Mouse (Mus musculus) liver, embryonic 16.5 days (tissue): ENCODE measurements at regions not wholly inside any gene's neighbourhood (a gene's known extent, or its start where the extent isn't known, plus 50 kb on each side); places are given as distances from the start of the nearest gene placed in this dataset.

Experiments used
- ATAC-seq: fragments of 200-750 bp; cut with Nextera tagmentation; 2 replicates; pipeline ENCODE4 v1.8.0; 2017; ENCODE audit warnings: low read depth, mild to moderate bottlenecking, moderate number of reproducible peaks, moderate library complexity
- H3K27ac ChIP-seq: fragments of 300-500 bp; sonication (generic); 2 replicates; pipeline ENCODE4 v1.5.1; 2014; ENCODE audit warnings: mild to moderate bottlenecking, low read length
- H3K27me3 ChIP-seq: fragments of 300-500 bp; sonication (generic); 2 replicates; pipeline ENCODE4 v1.6.1; 2014; ENCODE audit warnings: low read depth, low read length, mixed read lengths; ENCODE audit not compliant: control insufficient read depth, insufficient read depth
- H3K36me3 ChIP-seq: fragments of 300-500 bp; sonication (generic); 2 replicates; pipeline ENCODE4 v1.6.1; 2014; ENCODE audit warnings: mild to moderate bottlenecking; ENCODE audit not compliant: control insufficient read depth, insufficient read depth
- H3K4me1 ChIP-seq: fragments of 300-500 bp; sonication (generic); 2 replicates; pipeline ENCODE4 v1.6.1; 2014; ENCODE audit warnings: low read depth, low read length, mixed read lengths; ENCODE audit not compliant: control insufficient read depth
- H3K4me2 ChIP-seq: fragments of 300-500 bp; sonication (generic); 2 replicates; pipeline ENCODE4 v1.6.1; 2014; ENCODE audit warnings: low read depth, low read length, mixed read lengths
- H3K4me3 ChIP-seq: fragments of 300-500 bp; sonication (generic); 2 replicates; pipeline ENCODE4 v1.5.1; 2014; ENCODE audit warnings: low read depth, mild to moderate bottlenecking, low read length
- H3K9ac ChIP-seq: fragments of 300-500 bp; sonication (generic); 2 replicates; pipeline ENCODE4 v1.6.1; 2014; ENCODE audit warnings: low read depth, low read length
- H3K9me3 ChIP-seq: fragments of 300-500 bp; sonication (generic); replicated peaks from 2 replicates; pipeline ENCODE4 v1.6.1; 2016; ENCODE audit warnings: low read length; ENCODE audit not compliant: control insufficient read depth
- WGBS: fragments of 180-500 bp; shearing (Covaris S2); extraction: QIAGEN DNeasy Blood & Tissue Kit; methylation state at CpG from one replicate; pipeline ENCODE4 v1.1.7; 2014; ENCODE audit not compliant: insufficient replicate concordance; 5-methylcytosine and 5-hydroxymethylcytosine counted together

- no peaks in the 10 kb centered on the region for H3K36me3 ChIP-seq
- 58% methylated on average over 2 of the region's 2 CpGs for whole genome bisulfite sequencing
- no peak overlapping the region for H3K9ac ChIP-seq
- ATAC-seq = no peak
- no peaks in the 10 kb centered on the region for H3K9me3 ChIP-seq
- H3K4me1 ChIP-seq = no peaks in the 10 kb centered on the region
- no peak overlapping the region for H3K4me3 ChIP-seq
- no peaks in the 10 kb centered on the region for H3K27me3 ChIP-seq
- H3K4me2 ChIP-seq = no peak overlapping the region
- no peak overlapping the region for H3K27ac ChIP-seq
Observed at GRCm38 (mm10) chr16:70073740-70074139, 210.2 kb upstream of the Speer2 start.

GRCm38 (mm10) chr16:70079497-70079896, 216.0 kb upstream of the Speer2 start:
- WGBS = 74% methylated on average over 10 of the region's 10 CpGs
- Histone ChIP-seq H3K27me3 (no peaks in the 10 kb centered on the region), H3K27ac (no peak overlapping the region), H3K36me3 (no peaks in the 10 kb centered on the region), H3K4me3 (no peak overlapping the region), H3K9me3 (no peaks in the 10 kb centered on the region), H3K4me2 (no peak overlapping the region), H3K9ac (no peak overlapping the region), H3K4me1 (no peaks in the 10 kb centered on the region)
- no peak for ATAC-seq

- ATAC-seq = no peak
- 59% methylated on average over 4 of the region's 4 CpGs for WGBS
- H3K9ac ChIP-seq = no peak overlapping the region
- no peaks in the 10 kb centered on the region for H3K36me3 ChIP-seq
- no peaks in the 10 kb centered on the region for H3K4me1 ChIP-seq
- H3K27me3 ChIP-seq = no peaks in the 10 kb centered on the region
- no peaks in the 10 kb centered on the region for H3K9me3 ChIP-seq
- H3K4me3 ChIP-seq = no peak overlapping the region
- H3K4me2 ChIP-seq = no peak overlapping the region
- no peak overlapping the region for H3K27ac ChIP-seq
Observed at GRCm38 (mm10) chr16:70091291-70091690, 222.5 kb upstream of the Gbe1 start.

- H3K4me3 ChIP-seq = no peak overlapping the region
- H3K9me3 ChIP-seq = no peaks in the 10 kb centered on the region
- H3K4me1 ChIP-seq = no peaks in the 10 kb centered on the region
- ATAC-seq = no peak
- no peaks in the 10 kb centered on the region for H3K27me3 ChIP-seq
- H3K36me3 ChIP-seq = no peaks in the 10 kb centered on the region
- H3K4me2 ChIP-seq = no peak overlapping the region
- no peak overlapping the region for H3K9ac ChIP-seq
- 62% methylated on average over 5 of the region's 5 CpGs for WGBS
- no peak overlapping the region for H3K27ac ChIP-seq
Observed at GRCm38 (mm10) chr16:70091963-70092362, 221.8 kb upstream of the Gbe1 start.

GRCm38 (mm10) chr16:70093224-70093623, 220.5 kb upstream of the Gbe1 start:
- no peak overlapping the region for H3K4me3 ChIP-seq
- H3K4me2 ChIP-seq = no peak overlapping the region
- WGBS = 28% methylated on average over 3 of the region's 3 CpGs
- H3K9ac ChIP-seq = no peak overlapping the region
- H3K4me1 ChIP-seq = no peaks in the 10 kb centered on the region
- no peaks in the 10 kb centered on the region for H3K27me3 ChIP-seq
- H3K27ac ChIP-seq = no peak overlapping the region
- H3K9me3 ChIP-seq = no peaks in the 10 kb centered on the region
- no peak for ATAC-seq
- no peaks in the 10 kb centered on the region for H3K36me3 ChIP-seq

GRCm38 (mm10) chr16:70095221-70095620, 218.5 kb upstream of the Gbe1 start:
- H3K27me3 ChIP-seq = no peaks in the 10 kb centered on the region
- 81% methylated on average over 2 of the region's 2 CpGs for WGBS
- no peaks in the 10 kb centered on the region for H3K4me1 ChIP-seq
- H3K4me3 ChIP-seq = no peak overlapping the region
- no peak overlapping the region for H3K9ac ChIP-seq
- no peak overlapping the region for H3K27ac ChIP-seq
- H3K36me3 ChIP-seq = no peaks in the 10 kb centered on the region
- H3K4me2 ChIP-seq = no peak overlapping the region
- ATAC-seq = no peak
- H3K9me3 ChIP-seq = no peaks in the 10 kb centered on the region

GRCm38 (mm10) chr16:70103791-70104378, 209.9 kb upstream of the Gbe1 start:
- Histone ChIP-seq H3K36me3 (no peaks in the 10 kb centered on the region), H3K9ac (no peak overlapping the region), H3K27me3 (no peaks in the 10 kb centered on the region), H3K4me3 (no peak overlapping the region), H3K27ac (no peak overlapping the region), H3K4me2 (no peak overlapping the region), H3K9me3 (no peaks in the 10 kb centered on the region), H3K4me1 (no peaks in the 10 kb centered on the region)
- 26% methylated on average over 6 of the region's 6 CpGs for WGBS
- no peak for ATAC-seq

- H3K9me3 ChIP-seq = no peaks in the 10 kb centered on the region; the same call in 1 of the 2 replicates
- no peaks in the 10 kb centered on the region for H3K27me3 ChIP-seq
- no peaks in the 10 kb centered on the region for H3K4me1 ChIP-seq
- H3K9ac ChIP-seq = no peak overlapping the region
- no peak overlapping the region for H3K4me2 ChIP-seq
- H3K4me3 ChIP-seq = no peak overlapping the region
- H3K36me3 ChIP-seq = no peaks in the 10 kb centered on the region
- H3K27ac ChIP-seq = no peak overlapping the region
- 48% methylated on average over 3 of the region's 3 CpGs for WGBS
- ATAC-seq = no peak
Observed at GRCm38 (mm10) chr16:70141466-70141865, 172.3 kb upstream of the Gbe1 start.

- H3K4me3 ChIP-seq = no peak overlapping the region
- no peak overlapping the region for H3K4me2 ChIP-seq
- H3K36me3 ChIP-seq = no peaks in the 10 kb centered on the region
- no peak overlapping the region for H3K27ac ChIP-seq
- no peaks in the 10 kb centered on the region for H3K9me3 ChIP-seq
- H3K4me1 ChIP-seq = no peaks in the 10 kb centered on the region
- no peak for ATAC-seq
- no peaks in the 10 kb centered on the region for H3K27me3 ChIP-seq
- 54% methylated on average over 10 of the region's 10 CpGs for WGBS
- H3K9ac ChIP-seq = no peak overlapping the region
Observed at GRCm38 (mm10) chr16:70147673-70148359, 165.9 kb upstream of the Gbe1 start.
